Mouse (Mus musculus) embryo, embryonic 10 days (tissue): ENCODE data around the gene Hps5.
"Not testable (repeated sequence)": the region's sequence is repeated elsewhere in the genome, so short reads cannot be mapped to it uniquely, and the experiment has no call there.

Source experiments
- DNase-seq: peaks from one replicate; pipeline ENCODE4 v3.0.0-alpha.2; 2015; ENCODE audit warnings: low spot score

Hps5 gene

GRCm38 (mm10) chr7:46827046-46827802 lies 31.4 kb upstream of the Hps5 start:
- DNase-seq: no peak

- not testable (repeated sequence) for DNase-seq
Measured at GRCm38 (mm10) chr7:46820876-46821632, 25.2 kb upstream of the Hps5 start.

- no peak for DNase-seq
Measured at GRCm38 (mm10) chr7:46814012-46814411, 18.1 kb upstream of the Hps5 start.

- no peak for DNase-seq
Measured at GRCm38 (mm10) chr7:46810325-46810724, 14.5 kb upstream of the Hps5 start.

GRCm38 (mm10) chr7:46796779-46797178 lies 915 bp upstream of the Hps5 start:
- DNase-seq: no peak

GRCm38 (mm10) chr7:46796206-46796679 lies 379 bp upstream of the Hps5 start:
- peak; percentile 10 for DNase-seq

- DNase-seq: no peak
Measured at GRCm38 (mm10) chr7:46793871-46794270, 2.0 kb downstream of the Hps5 start.

- DNase-seq: no peak
Measured at GRCm38 (mm10) chr7:46789177-46789849, 6.6 kb downstream of the Hps5 start.

GRCm38 (mm10) chr7:46770706-46771105 lies 25.2 kb downstream of the Hps5 start:
- peak; percentile 83 for DNase-seq

- no peak for DNase-seq
Measured at GRCm38 (mm10) chr7:46768451-46768850, 27.4 kb downstream of the Hps5 start.

GRCm38 (mm10) chr7:46767371-46767770 lies 28.5 kb downstream of the Hps5 start:
- DNase-seq: no peak

- DNase-seq: no peak
Measured at GRCm38 (mm10) chr7:46764672-46765071, 31.2 kb downstream of the Hps5 start.

- no peak for DNase-seq
Measured at GRCm38 (mm10) chr7:46762601-46763000, 33.3 kb downstream of the Hps5 start.

GRCm38 (mm10) chr7:46761049-46761795 lies 34.6 kb downstream of the Hps5 start:
- DNase-seq: no peak

- DNase-seq: no peak
Measured at GRCm38 (mm10) chr7:46751490-46751889, 44.4 kb downstream of the Hps5 start, which contains the start of gene Saa2. TSS of gene Saa2 (plus strand) at chr7:46751790.

GRCm38 (mm10) chr7:46748459-46748858 lies 47.4 kb downstream of the Hps5 start:
- no peak for DNase-seq

- no peak for DNase-seq
Measured at GRCm38 (mm10) chr7:46746381-46746780, 49.5 kb downstream of the Hps5 start.

- DNase-seq: no peak
Measured at GRCm38 (mm10) chr7:46745816-46746215, 50.0 kb downstream of the Hps5 start.

GRCm38 (mm10) chr7:46742880-46743279 lies 53.0 kb downstream of the Hps5 start, which contains the start of gene Saa1:
TSS of gene Saa1 (minus strand) at chr7:46742980.
- DNase-seq: not testable (repeated sequence)

GRCm38 (mm10) chr7:46740041-46740440 lies 55.8 kb downstream of the Hps5 start:
- DNase-seq: not testable (repeated sequence)

- no peak for DNase-seq
Measured at GRCm38 (mm10) chr7:46738561-46739460, 57.1 kb downstream of the Hps5 start.
